Mouse (Mus musculus): Measurements from ENCODE around the gene Clstn3.

GRCm38 (mm10) chr6:124435173-124435572 is 29.4 kb downstream of the Clstn3 start:
- TF ChIP-seq CTCF (IDR thresholded peaks at IDR 0.05; ENCODE audit: low read depth) (no peak), EP300 (IDR thresholded peaks at IDR 0.05; ENCODE audit: low read depth) (no peak)

Measured in liver, postnatal 0 days (tissue).